Mouse (Mus musculus): ENCODE measurements around the gene Acyp2. TPM values are rescaled to one million over a fixed set of nuclear protein-coding genes. Genes with fewer than 3 reads are reported as not detected.

Gene Acyp2
- 52.3 TPM for polyA plus RNA-seq (2014; fragmentation: Illumina TruSeq; extraction: RNeasy Lipid Tissue Mini Kit (QIAGEN cat#74804); ENCODE audit: low read depth, low replicate concordance)

DNA sequence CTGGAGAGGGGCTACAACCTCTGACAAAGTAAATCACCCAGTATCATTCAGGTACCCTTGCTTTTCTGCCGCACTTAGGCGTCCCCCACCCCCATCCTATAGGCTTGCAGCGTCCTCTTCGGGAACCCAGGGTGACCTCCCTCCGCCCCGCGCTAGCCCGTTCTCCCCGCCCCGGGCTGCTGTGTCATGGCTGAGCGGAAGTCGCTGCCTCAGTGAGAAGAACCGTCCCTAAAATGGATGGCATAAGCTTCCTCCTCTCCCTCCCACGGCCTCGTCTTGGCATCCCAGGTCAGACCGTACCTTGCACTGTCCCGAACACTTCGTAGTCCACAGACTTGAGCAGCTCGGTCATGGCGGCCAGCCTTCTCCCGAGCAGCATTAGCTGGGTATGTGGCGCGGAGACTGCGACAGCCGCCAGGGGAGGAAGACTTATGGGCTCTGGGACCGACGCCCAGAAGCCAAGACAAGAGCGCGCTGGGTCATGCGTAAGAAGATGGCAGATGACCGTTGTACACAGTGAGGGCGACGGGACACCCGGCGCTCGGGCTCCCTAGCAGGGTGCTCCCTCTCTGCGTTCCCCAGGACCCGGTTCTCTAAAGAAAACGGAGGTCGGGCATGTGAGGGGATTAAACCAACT is at the start of gene Acyp2:
Gene Acyp2 (minus strand): TSS at position 587 of the 637 bp plus-strand sequence.

DNA sequence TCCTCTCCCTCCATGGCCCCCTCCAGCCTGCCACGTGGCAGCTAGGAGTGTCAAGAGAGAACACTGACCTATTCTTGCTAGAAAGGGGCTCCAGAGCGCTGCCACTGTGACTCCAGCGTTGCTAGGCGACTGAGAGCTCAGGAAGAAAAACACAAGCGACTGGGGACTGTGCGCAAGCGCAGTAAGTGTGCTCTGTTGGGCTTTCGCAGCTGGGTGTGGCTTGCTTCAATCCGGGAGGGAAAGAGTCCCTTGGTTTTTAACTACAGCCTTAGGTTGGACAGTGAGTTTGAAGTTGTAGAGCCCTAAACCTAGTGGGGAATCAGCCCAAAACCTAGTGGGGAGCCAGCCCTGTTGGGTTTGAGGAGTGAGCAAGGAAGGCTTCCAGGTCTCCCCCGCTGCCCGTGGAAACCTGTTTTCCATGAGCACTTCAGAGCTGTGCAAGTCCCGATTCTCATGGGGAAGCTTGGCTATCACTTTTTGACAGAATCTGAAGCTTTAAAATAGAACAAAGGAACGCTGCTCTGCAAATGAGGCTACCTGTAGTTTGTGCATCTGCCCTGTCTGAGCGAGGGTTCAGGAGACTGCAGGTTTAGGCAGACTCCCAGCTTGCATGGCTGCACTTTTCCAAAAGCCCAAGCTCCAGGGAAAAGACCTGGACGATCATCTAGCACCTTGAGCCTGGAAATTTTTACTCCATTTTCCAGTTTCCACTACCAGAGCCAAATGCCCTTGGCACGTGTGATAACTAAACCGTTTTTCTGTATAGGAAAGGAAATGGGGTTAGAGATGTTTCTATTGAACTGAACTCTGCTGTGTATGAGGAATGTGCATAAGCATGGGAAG is 177.4 kb downstream of the Acyp2 start, which contains the start of gene 4930505A04Rik:
Gene 4930505A04Rik (minus strand): TSS at position 77 of the 843 bp plus-strand sequence.

Other genes starting within 250 kb of the Acyp2 start
- gene 4930505A04Rik, start 177.8 kb downstream of the Acyp2 start, polyA plus RNA-seq (2014; fragmentation: Illumina TruSeq; extraction: RNeasy Lipid Tissue Mini Kit (QIAGEN cat#74804); ENCODE audit: low read depth, low replicate concordance), result 1.8 TPM
- gene Psme4, start 122.1 kb upstream of the Acyp2 start, polyA plus RNA-seq (2014; fragmentation: Illumina TruSeq; extraction: RNeasy Lipid Tissue Mini Kit (QIAGEN cat#74804); ENCODE audit: low read depth, low replicate concordance), result 194 TPM
- gene Gpr75, start 235.8 kb upstream of the Acyp2 start, polyA plus RNA-seq (2014; fragmentation: Illumina TruSeq; extraction: RNeasy Lipid Tissue Mini Kit (QIAGEN cat#74804); ENCODE audit: low read depth, low replicate concordance), result not detected
- gene Asb3, start 235.8 kb upstream of the Acyp2 start, polyA plus RNA-seq (2014; fragmentation: Illumina TruSeq; extraction: RNeasy Lipid Tissue Mini Kit (QIAGEN cat#74804); ENCODE audit: low read depth, low replicate concordance), result 18.4 TPM

All from kidney, adult 10 weeks (tissue).